Mouse (Mus musculus): ENCODE data around the gene Ptp4a2. TPM values are rescaled to one million over a fixed set of nuclear protein-coding genes. Genes with fewer than 3 reads are reported as not detected.

Gene Ptp4a2
- total and polyA plus RNA-seq, 3 experiments, result 118 to 619 (median 119) TPM

DNA sequence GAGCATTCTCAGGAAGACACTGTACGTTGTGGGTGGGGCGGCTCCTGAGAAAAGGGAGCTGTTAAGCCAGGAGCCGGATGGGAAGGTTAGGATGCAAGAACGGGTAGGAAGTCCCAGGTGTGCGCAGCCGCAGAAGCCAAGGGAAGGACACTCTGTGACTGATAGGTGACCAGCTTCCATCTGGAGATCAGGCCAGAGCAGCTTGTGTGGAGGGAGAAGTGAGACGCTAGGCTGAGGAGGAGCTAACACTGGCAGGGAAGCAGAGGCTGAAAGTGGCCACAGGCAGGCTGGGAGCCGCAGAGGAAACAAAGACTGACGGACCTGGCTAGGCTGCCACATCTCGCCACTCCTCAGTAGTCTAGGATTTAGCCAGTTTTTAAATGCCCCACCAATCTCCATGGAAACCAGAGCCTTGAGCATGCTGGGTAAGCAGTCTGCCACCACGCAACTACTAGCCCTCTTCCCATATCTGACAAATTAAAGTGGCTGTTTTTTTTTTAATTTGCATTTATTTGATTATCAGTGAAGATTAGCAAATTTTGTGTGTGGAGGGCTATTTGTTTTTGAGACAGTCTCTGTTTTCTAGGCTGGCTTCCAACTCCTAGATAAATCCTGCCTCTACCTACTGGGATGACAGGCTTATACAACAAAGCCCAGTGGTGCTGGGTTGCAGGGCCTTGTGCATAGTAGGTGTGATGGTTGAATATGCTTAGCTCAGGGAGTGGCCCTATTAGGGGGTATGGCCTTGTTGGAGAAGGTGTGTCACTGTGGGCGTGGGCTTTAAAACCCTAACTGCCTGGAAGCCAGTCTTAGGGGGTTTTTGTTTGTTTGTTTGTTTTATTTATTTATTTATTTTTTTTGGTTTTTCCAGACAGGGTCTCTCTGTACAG is 73.3 kb downstream of the Ptp4a2 start (continued):
- TF ChIP-seq MYC (IDR thresholded peaks at IDR 0.05; ENCODE audit: low read depth, low read length), result no peak
- TF ChIP-seq SMC3 (IDR thresholded peaks at IDR 0.05; ENCODE audit: low read depth, low read length), result no peak
- TF ChIP-seq MAX (IDR thresholded peaks at IDR 0.05; ENCODE audit: low read length), result no peak
- TF ChIP-seq ZNF384 (IDR thresholded peaks at IDR 0.05; ENCODE audit: low read depth, low read length), result peak; percentile 84
- no peak for TF ChIP-seq TBP (IDR thresholded peaks at IDR 0.05; ENCODE audit: low read depth, low read length)
- no peak for TF ChIP-seq RCOR1 (IDR thresholded peaks at IDR 0.05; ENCODE audit: low read depth, low read length)
- TF ChIP-seq TAL1 (IDR thresholded peaks at IDR 0.05; ENCODE audit: low read length), result peak; percentile 25
- no peak for TF ChIP-seq CTCF (IDR thresholded peaks at IDR 0.05 in 2 of 3, conservative IDR thresholded peaks at IDR 0.05 in 1 of 3; ENCODE audit: control insufficient read depth in 1 of 3, insufficient read depth in 1 of 3, low read depth in 2 of 3, low read length in 3 of 3, poor library complexity in 1 of 3, severe bottlenecking in 1 of 3)
- TF ChIP-seq HCFC1 (IDR thresholded peaks at IDR 0.05; ENCODE audit: low read depth, low read length), result peak; percentile 14; the same call in 1 of the 2 replicates
- no peak; the same call in 1 of the 2 replicates for TF ChIP-seq ZMIZ1 (IDR thresholded peaks at IDR 0.05; ENCODE audit: low read depth, low read length)

DNA sequence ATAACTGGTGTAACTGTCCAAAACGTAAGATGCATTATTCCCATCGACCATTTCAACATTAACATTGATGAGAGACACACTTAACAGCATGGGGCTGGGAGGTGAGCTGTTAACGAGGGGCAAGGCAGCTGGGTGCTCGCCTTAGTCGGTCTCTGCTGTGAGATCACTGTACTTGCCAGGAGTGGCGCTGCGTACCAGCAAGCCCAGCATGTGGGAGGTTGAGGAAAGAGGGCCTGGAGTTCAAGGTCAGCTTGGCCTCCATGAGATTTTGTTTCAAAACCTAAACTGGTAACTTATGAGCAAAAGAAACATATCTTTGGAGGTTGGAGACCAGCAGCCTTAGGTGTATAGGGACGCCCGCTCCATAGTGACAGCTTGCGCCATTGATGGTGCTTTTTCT is 78.6 kb downstream of the Ptp4a2 start:
- no peaks in the 10 kb centered on the region for H3K36me3 ChIP-seq (ENCODE audit: control insufficient read depth in 1 of 2, insufficient read depth in 2 of 2, low read length in 2 of 2)
- H3K9me3 ChIP-seq (replicated peaks; ENCODE audit: insufficient read depth, low read length), result no peaks in the 10 kb centered on the region
- no peak for TF ChIP-seq CTCF (IDR thresholded peaks at IDR 0.05 in 2 of 3, conservative IDR thresholded peaks at IDR 0.05 in 1 of 3; ENCODE audit: control insufficient read depth in 1 of 3, insufficient read depth in 1 of 3, low read depth in 2 of 3, low read length in 3 of 3, poor library complexity in 1 of 3, severe bottlenecking in 1 of 3)
- no peak for TF ChIP-seq ETS1 (IDR thresholded peaks at IDR 0.05; ENCODE audit: low read depth, low read length)
- TF ChIP-seq MXI1 (IDR thresholded peaks at IDR 0.05; ENCODE audit: low read depth, low read length), result no peak
- TF ChIP-seq POLR2A (IDR thresholded peaks at IDR 0.05; ENCODE audit: control insufficient read depth in 1 of 2, insufficient read depth in 1 of 2, low read depth in 1 of 2, low read length in 2 of 2, poor library complexity in 1 of 2), result no peak
- no peak for TF ChIP-seq MAZ (IDR thresholded peaks at IDR 0.05; ENCODE audit: low read depth, low read length)
- TF ChIP-seq SMC3 (IDR thresholded peaks at IDR 0.05; ENCODE audit: low read depth, low read length), result no peak
- TF ChIP-seq MAFK (IDR thresholded peaks at IDR 0.05; ENCODE audit: borderline replicate concordance, low read depth, low read length), result no peak
- TF ChIP-seq MYB (IDR thresholded peaks at IDR 0.05; ENCODE audit: low read depth, low read length), result no peak
- TF ChIP-seq TCF12 (IDR thresholded peaks at IDR 0.05; ENCODE audit: low read depth, low read length), result no peak
- TF ChIP-seq E2F4 (IDR thresholded peaks at IDR 0.05; ENCODE audit: borderline replicate concordance, low read depth, low read length), result no peak
- no peak for TF ChIP-seq MEF2A (IDR thresholded peaks at IDR 0.05; ENCODE audit: extremely low read depth, insufficient replicate concordance, low read depth, low read length, poor library complexity, severe bottlenecking)
- no peak for TF ChIP-seq CHD1 (IDR thresholded peaks at IDR 0.05; ENCODE audit: low read depth, low read length)
- no peak for TF ChIP-seq BHLHE40 (IDR thresholded peaks at IDR 0.05; ENCODE audit: borderline replicate concordance, low read depth, low read length)
- no peak for TF ChIP-seq ZC3H11A (IDR thresholded peaks at IDR 0.05; ENCODE audit: low read depth, low read length)
- no peak for TF ChIP-seq SIN3A (IDR thresholded peaks at IDR 0.05; ENCODE audit: low read length)
- TF ChIP-seq POLR2AphosphoS5 (IDR thresholded peaks at IDR 0.05; ENCODE audit: borderline replicate concordance, low read depth, low read length), result no peak
- no peak for TF ChIP-seq KAT2A (conservative IDR thresholded peaks at IDR 0.05; ENCODE audit: low read depth, low read length)
- DNase-seq (ENCODE audit: low read depth, low spot score), result no peak
- H3K27ac ChIP-seq (ENCODE audit: control insufficient read depth, low read depth, low read length), result no peak overlapping the region
- no peak overlapping the region for H3K9ac ChIP-seq (ENCODE audit: control insufficient read depth, low read depth, low read length, poor library complexity, severe bottlenecking)
- H3K4me1 ChIP-seq (ENCODE audit: control insufficient read depth in 1 of 2, insufficient read depth in 2 of 2, low read length in 2 of 2), result peaks cover 0 to 2% of the 10 kb centered on the region in 2 experiments; a peak in 1 of 4 replicates
- H3K79me2 ChIP-seq (ENCODE audit: control insufficient read depth, insufficient read depth, low read length, poor library complexity), result no peaks in the 10 kb centered on the region
- no peak overlapping the region for H3K4me3 ChIP-seq (ENCODE audit: control insufficient read depth in 1 of 2, insufficient read depth in 1 of 2, low read depth in 2 of 2, low read length in 2 of 2)
- peaks cover 2 to 3% of the 10 kb centered on the region in 2 experiments; a peak in 3 of 4 replicates for H3K27me3 ChIP-seq (ENCODE audit: control insufficient read depth in 1 of 2, insufficient read depth in 2 of 2, low read length in 2 of 2)
